Mouse (Mus musculus): Measurements from ENCODE around the gene Bcas2. TPM values are rescaled to one million over a fixed set of nuclear protein-coding genes. Genes with fewer than 3 reads are reported as not detected.

The Bcas2 gene
- polyA plus RNA-seq (2015; fragmentation: Nextera tagmentation; extraction: Ambion mirVana), result 230 and 237 TPM in 2 replicates

DNA sequence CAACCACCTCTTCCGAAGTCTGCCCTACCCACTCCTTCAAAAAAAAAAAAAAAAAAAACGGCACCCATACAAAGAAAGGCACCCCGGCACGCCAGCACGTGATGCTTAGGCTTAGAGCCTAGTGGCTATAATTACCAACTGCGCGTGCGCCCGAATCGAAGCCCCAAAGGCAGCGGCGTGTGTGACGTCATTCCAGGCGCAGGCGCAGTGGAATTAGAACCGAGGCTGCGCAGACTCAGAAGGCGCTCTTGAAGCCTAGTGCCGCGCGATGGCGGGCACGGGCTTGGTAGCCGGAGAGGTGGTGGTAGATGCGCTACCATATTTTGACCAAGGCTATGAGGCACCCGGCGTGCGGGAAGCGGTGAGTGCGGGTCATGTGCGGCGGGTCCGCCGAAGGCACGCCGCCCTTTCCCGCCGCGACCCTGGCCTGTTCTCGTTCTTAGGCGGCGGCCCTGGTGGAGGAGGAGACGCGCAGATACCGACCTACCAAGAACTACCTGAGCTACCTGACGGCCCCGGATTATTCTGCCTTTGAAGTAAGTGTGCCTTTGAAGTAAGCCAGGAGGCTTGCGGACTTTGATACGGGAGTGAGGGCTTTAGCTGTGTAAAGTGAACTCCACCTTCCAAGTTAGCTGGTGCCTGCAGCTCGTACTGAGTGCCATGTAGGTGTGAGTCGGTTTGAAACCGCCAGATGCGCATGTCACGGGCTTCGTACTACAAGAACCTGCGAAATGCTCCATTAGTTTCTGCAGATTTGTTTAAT lies at the start of gene Bcas2:
Bcas2 (plus strand) TSS at position 151 of the 763 bp plus-strand sequence.
- H3K9me3 ChIP-seq, result no peaks in the 10 kb centered on the region
- peak within 1 kb of the TSS; percentile 58; the same call in 1 of the 2 replicates for H3K27ac ChIP-seq
- peak within 1 kb of the TSS; percentile 83 for H3K4me3 ChIP-seq
- peak within 1 kb of the TSS; percentile 90 for H3K9ac ChIP-seq
- H3K4me2 ChIP-seq (replicated peaks), result peak within 1 kb of the TSS; percentile 86
- H3K4me1 ChIP-seq, result peaks cover 17% of the 10 kb centered on the region
- ATAC-seq (ENCODE audit: low FRiP score, low read depth), result peak; percentile 95
- WGBS, result under 1% methylated on average over 56 of the region's 56 CpGs
- no peaks in the 10 kb centered on the region for H3K27me3 ChIP-seq
- H3K36me3 ChIP-seq, result peaks cover 39% of the 10 kb centered on the region

DNA sequence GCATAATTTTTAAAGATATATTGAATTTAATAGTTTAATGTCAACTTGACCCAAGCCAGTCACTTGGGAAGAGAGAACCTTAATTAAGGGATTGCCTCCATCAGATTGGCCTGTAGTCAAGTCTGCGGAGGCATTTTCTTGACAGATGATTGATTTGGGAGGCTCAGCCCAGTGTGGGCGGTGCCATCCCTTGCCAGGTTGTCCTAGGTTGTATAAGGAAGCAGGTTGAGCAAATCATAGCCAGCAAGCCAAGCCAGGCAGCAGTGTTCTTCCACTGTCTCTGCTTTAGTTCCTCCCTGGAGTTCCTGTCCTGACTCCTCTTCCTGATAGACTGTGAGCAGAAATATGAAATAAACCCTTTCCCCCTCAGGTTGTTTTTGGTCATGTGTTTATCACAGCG lies 47.8 kb upstream of the Bcas2 start:
- no peaks in the 10 kb centered on the region for H3K36me3 ChIP-seq
- WGBS, result 81% methylated on average over 3 of the region's 3 CpGs
- H3K27ac ChIP-seq, result no peak overlapping the region
- no peak overlapping the region for H3K4me2 ChIP-seq (replicated peaks)
- no peak for ATAC-seq (ENCODE audit: low FRiP score, low read depth)
- no peak overlapping the region for H3K9ac ChIP-seq
- H3K4me3 ChIP-seq, result no peak overlapping the region
- no peaks in the 10 kb centered on the region for H3K27me3 ChIP-seq
- no peaks in the 10 kb centered on the region; the same call in 1 of the 2 replicates for H3K9me3 ChIP-seq
- peaks cover 6% of the 10 kb centered on the region; the same call in 1 of the 2 replicates for H3K4me1 ChIP-seq

DNA sequence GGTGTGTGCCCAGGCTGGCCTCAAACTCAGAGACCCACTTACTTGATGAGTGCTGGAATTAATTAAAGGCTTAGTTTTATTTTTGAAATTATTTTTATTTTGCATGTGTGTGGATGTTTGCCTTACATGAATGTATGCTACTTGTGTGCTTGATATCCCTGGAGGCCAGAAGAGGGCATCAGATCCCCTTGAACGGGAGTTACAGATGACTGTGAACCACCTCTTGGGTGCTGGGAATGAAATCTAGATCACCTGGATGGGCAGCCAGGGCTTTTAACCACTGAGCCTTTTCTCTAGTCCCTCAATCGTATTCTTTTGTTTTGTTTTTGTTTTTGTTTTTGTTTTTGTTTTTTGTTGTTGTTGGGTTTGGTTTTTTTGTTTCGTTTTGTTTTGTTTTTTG lies 45.3 kb upstream of the Bcas2 start:
- no peaks in the 10 kb centered on the region for H3K36me3 ChIP-seq
- H3K4me3 ChIP-seq, result no peak overlapping the region
- H3K4me2 ChIP-seq (replicated peaks), result no peak overlapping the region
- ATAC-seq (ENCODE audit: low FRiP score, low read depth), result no peak
- H3K9ac ChIP-seq, result no peak overlapping the region
- 92% methylated on average over 3 of the region's 3 CpGs for WGBS
- H3K27me3 ChIP-seq, result no peaks in the 10 kb centered on the region
- H3K27ac ChIP-seq, result no peak overlapping the region
- H3K4me1 ChIP-seq, result peaks cover 18% of the 10 kb centered on the region
- H3K9me3 ChIP-seq, result no peaks in the 10 kb centered on the region; the same call in 1 of the 2 replicates

DNA sequence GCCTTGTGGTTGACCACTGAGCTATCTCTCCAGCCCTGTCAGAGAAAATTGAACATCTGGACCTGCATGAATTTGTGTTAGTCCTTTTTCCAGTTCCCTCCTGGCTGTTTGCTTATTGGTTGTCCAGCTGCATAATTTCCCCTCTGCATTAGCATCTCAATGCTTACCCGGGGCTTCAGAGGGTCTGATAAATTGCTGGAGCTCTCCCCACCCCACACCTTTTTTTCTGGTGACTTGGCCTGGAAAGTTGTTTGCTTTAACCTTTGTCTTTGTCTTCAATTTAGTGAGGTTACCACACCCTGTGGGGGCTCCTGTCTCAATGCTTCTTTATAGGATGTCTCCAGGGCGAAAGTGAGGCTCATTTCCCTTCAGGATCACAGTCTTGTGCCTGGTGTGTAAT lies 44.3 kb upstream of the Bcas2 start:
- 51% methylated on average over 2 of the region's 2 CpGs for WGBS
- Histone ChIP-seq H3K4me1 (peaks cover 18% of the 10 kb centered on the region), H3K27ac (no peak overlapping the region), H3K27me3 (no peaks in the 10 kb centered on the region), H3K4me3 (no peak overlapping the region), H3K9me3 (no peaks in the 10 kb centered on the region; the same call in 1 of the 2 replicates), H3K9ac (no peak overlapping the region), H3K36me3 (0 out of 2 replicates have a peak, but pooled peaks cover 6% of the 10 kb centered on the region), H3K4me2 (replicated peaks) (no peak overlapping the region)
- no peak for ATAC-seq (ENCODE audit: low FRiP score, low read depth)

DNA sequence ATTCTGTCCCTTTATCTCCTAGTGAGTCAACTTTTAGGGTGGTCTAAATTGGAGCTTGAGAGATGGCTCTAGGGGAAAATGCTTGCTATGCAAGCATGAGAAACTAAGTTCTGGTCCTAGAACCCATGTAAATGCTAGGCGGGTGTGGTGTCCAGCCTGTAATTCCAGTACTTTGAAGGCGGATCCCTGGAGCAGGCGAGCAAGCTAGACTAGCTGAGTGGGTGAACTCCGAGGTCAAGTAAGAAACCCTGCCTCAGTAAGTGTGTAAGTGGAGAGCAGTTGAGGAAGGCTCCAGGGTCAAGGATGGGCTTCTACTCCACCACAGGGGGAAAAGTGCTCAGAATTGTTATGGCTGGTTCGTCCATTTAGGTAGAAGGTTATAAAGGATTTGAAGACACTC lies 43.7 kb upstream of the Bcas2 start:
- no peak for ATAC-seq (ENCODE audit: low FRiP score, low read depth)
- Histone ChIP-seq H3K4me1 (peaks cover 17% of the 10 kb centered on the region), H3K9ac (no peak overlapping the region), H3K27ac (no peak overlapping the region), H3K4me2 (replicated peaks) (no peak overlapping the region), H3K4me3 (no peak overlapping the region), H3K36me3 (0 out of 2 replicates have a peak, but pooled peaks cover 11% of the 10 kb centered on the region), H3K9me3 (no peaks in the 10 kb centered on the region; the same call in 1 of the 2 replicates), H3K27me3 (no peaks in the 10 kb centered on the region)
- 76% methylated on average over 5 of the region's 5 CpGs for WGBS

GRCm38 (mm10) chr3:103128251-103128650 lies 43.2 kb upstream of the Bcas2 start:
- H3K36me3 ChIP-seq, result 0 out of 2 replicates have a peak, but pooled peaks cover 12% of the 10 kb centered on the region
- H3K9me3 ChIP-seq, result no peaks in the 10 kb centered on the region; the same call in 1 of the 2 replicates
- no peak overlapping the region for H3K4me3 ChIP-seq
- no peak overlapping the region for H3K27ac ChIP-seq
- H3K9ac ChIP-seq, result no peak overlapping the region
- no peak overlapping the region for H3K4me2 ChIP-seq (replicated peaks)
- no peaks in the 10 kb centered on the region for H3K27me3 ChIP-seq
- ATAC-seq (ENCODE audit: low FRiP score, low read depth), result no peak
- peaks cover 17% of the 10 kb centered on the region for H3K4me1 ChIP-seq
- 50% methylated on average over 4 of the region's 4 CpGs for WGBS

DNA sequence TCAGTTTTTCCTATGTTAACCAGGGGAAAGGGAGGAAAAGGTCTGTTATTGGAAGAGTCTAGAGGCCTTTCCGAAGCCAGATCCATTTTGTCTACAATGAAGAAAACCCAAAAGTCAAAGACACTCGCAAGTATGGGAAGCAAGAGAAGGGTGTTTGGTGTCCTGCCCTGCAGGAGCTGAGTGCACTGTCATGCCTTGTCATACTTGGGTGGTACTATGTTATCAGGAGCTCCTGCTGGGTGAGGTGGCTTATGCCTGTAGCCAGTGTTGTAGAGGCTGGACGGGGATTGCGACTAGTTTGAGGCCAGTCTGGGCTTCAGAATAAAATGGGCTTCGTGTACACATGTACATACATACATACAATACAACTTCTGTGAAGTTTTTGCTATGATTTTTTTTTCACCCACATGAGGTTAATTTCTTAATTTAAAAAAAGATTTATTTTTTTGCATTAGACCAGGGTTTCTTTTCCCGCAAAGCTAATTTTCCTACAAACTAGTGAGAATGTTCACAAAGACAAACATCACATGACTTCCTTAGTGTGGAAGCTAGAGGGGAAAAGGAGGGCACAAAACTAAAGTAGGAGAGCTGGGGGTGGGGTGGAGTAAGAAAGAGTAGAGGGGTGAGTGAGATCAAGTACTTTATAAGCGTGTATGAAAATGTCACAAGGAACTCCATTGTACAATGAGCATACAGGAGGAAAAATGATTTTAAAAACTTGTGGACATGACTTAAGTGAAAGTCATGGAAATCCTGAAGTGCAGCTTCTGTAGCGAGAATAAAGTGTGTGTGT lies 41.9 kb upstream of the Bcas2 start:
- WGBS, result 73% methylated on average over 8 of the region's 8 CpGs
- peaks cover 17% of the 10 kb centered on the region for H3K4me1 ChIP-seq
- H3K9ac ChIP-seq, result no peak overlapping the region
- H3K9me3 ChIP-seq, result no peaks in the 10 kb centered on the region; the same call in 1 of the 2 replicates
- no peak overlapping the region for H3K27ac ChIP-seq
- H3K4me2 ChIP-seq (replicated peaks), result no peak overlapping the region; the same call in 1 of the 2 replicates
- H3K4me3 ChIP-seq, result no peak overlapping the region
- H3K36me3 ChIP-seq, result 0 out of 2 replicates have a peak, but pooled peaks cover 12% of the 10 kb centered on the region
- no peaks in the 10 kb centered on the region for H3K27me3 ChIP-seq
- no peak for ATAC-seq (ENCODE audit: low FRiP score, low read depth)

- peak; percentile 61; the same call in 1 of the 2 replicates for ATAC-seq (ENCODE audit: low FRiP score, low read depth)
- no peaks in the 10 kb centered on the region for H3K27me3 ChIP-seq
- H3K9ac ChIP-seq, result no peak overlapping the region
- H3K4me2 ChIP-seq (replicated peaks), result peak overlapping the region; percentile 9; the same call in 1 of the 2 replicates
- H3K9me3 ChIP-seq, result no peaks in the 10 kb centered on the region
- WGBS, result 32% methylated on average over 6 of the region's 6 CpGs
- no peak overlapping the region for H3K27ac ChIP-seq
- peaks cover 17% of the 10 kb centered on the region for H3K4me1 ChIP-seq
- 0 out of 2 replicates have a peak, but pooled peaks cover 12% of the 10 kb centered on the region for H3K36me3 ChIP-seq
- no peak overlapping the region for H3K4me3 ChIP-seq
Observed at GRCm38 (mm10) chr3:103130236-103130751, 41.2 kb upstream of the Bcas2 start.

GRCm38 (mm10) chr3:103133098-103133497 lies 38.4 kb upstream of the Bcas2 start:
- Histone ChIP-seq H3K4me1 (peaks cover 21% of the 10 kb centered on the region), H3K27ac (no peak overlapping the region), H3K9ac (no peak overlapping the region), H3K4me2 (replicated peaks) (no peak overlapping the region), H3K36me3 (peaks cover 14% of the 10 kb centered on the region; the same call in 1 of the 2 replicates), H3K27me3 (no peaks in the 10 kb centered on the region), H3K4me3 (no peak overlapping the region), H3K9me3 (no peaks in the 10 kb centered on the region)
- no peak for ATAC-seq (ENCODE audit: low FRiP score, low read depth)
- WGBS, result 88% methylated on average over 10 of the region's 10 CpGs

GRCm38 (mm10) chr3:103136414-103137077 lies 34.9 kb upstream of the Bcas2 start:
- Histone ChIP-seq H3K36me3 (peaks cover 19% of the 10 kb centered on the region), H3K4me2 (replicated peaks) (no peak overlapping the region), H3K9me3 (no peaks in the 10 kb centered on the region; the same call in 1 of the 2 replicates), H3K9ac (no peak overlapping the region), H3K4me3 (no peak overlapping the region), H3K4me1 (peaks cover 16% of the 10 kb centered on the region; the same call in 1 of the 2 replicates), H3K27ac (no peak overlapping the region), H3K27me3 (no peaks in the 10 kb centered on the region)
- no peak for ATAC-seq (ENCODE audit: low FRiP score, low read depth)
- 52% methylated on average over 4 of the region's 4 CpGs for WGBS

GRCm38 (mm10) chr3:103139047-103139446 lies 32.4 kb upstream of the Bcas2 start:
- Histone ChIP-seq H3K9me3 (no peaks in the 10 kb centered on the region; the same call in 1 of the 2 replicates), H3K4me2 (replicated peaks) (peak overlapping the region; percentile 20; the same call in 1 of the 2 replicates), H3K9ac (no peak overlapping the region), H3K4me1 (peaks cover 15% of the 10 kb centered on the region; the same call in 1 of the 2 replicates), H3K4me3 (no peak overlapping the region), H3K36me3 (peaks cover 8% of the 10 kb centered on the region), H3K27me3 (no peaks in the 10 kb centered on the region), H3K27ac (no peak overlapping the region)
- no peak for ATAC-seq (ENCODE audit: low FRiP score, low read depth)
- WGBS, result 52% methylated on average over 8 of the region's 8 CpGs

Measured in limb, embryonic 13.5 days (tissue).